Mouse (Mus musculus) testis, postnatal 10 days (tissue): ENCODE results near the gene Insc.
A peak's percentile ranks its signal among the peaks of the same experiment; 100 is the strongest.

Experiments used
- DNase-seq: peaks from one replicate; pipeline ENCODE4 v3.0.0; 2021; ENCODE audit warnings: low spot score

Insc gene

DNA sequence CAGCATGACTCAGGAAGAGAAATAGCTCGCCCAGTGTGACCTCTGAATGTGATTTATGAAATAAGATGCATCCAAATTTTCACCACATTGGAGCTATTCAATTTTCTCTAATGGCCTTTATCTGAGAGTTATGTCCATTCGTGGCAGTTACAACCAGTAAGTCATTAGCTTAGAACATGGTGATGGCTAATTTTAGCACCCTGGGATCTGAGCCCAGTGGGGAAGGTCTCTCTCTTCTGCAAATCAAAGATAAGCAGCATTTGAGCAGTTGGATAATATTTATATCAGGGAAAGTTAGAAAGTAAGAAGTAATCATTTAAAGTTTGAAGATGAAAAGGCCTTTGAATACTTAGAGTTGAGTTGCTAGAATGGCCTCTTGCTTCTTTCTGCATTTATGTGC lies 19.2 kb downstream of the Insc start:
- no peak for DNase-seq

DNA sequence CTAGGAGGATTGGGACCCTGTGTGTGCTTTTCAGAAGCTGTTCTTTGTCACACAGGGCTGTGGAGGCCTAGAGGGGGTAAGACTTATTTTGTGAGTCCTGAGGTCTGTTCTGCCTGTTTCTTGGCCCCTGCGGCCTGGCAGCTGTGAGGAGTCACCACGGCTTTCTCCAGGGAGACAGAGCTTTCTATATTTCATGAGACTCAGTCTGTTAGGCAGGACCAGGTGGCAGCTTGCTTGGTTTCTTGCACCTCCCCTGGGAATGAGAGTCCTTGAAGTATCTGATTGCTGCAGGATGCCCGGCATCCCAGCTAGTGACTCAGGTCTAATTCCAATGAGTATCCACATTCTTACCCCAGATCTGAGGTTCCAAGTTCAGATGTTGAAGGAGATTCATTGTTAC lies 21.8 kb downstream of the Insc start:
- DNase-seq: no peak

DNA sequence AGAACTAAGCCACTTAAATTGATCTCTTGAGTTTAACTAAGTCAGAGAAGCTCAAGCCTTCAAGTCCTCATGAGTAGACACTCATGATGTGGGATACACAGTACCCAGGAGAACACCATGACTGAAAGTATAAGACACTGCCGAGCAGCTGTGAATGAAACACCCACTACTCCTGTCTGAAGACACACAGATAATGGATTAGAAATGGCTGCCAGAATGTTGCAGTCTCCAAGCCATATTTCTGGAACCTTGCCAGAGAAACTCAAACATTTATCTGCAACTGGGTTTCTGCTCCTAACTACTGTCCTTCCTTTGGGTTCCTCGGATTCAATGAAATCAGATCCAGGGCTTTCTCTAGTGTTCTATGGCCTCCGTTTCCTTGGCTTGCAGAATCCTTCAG lies 23.0 kb downstream of the Insc start:
- DNase-seq: no peak

DNA sequence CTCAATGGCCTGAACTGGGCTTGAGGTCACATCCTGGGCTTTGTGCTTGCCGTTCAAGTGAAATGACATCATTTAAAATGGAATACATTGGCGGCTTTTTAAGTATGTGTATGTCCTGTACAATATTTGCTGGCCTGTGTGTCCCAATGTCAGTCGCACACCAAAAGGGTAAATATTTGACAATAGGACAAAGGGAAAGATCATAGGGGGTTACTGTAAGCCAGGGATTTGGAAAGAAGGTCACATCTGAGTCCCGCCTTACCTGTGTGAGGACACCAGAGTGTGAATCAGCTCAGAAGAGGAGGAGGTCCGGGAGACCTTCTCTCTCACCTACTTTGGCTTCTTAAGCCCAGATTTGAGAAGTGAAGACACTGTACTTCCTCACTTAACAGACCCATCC lies 25.0 kb downstream of the Insc start:
- DNase-seq: no peak

DNA sequence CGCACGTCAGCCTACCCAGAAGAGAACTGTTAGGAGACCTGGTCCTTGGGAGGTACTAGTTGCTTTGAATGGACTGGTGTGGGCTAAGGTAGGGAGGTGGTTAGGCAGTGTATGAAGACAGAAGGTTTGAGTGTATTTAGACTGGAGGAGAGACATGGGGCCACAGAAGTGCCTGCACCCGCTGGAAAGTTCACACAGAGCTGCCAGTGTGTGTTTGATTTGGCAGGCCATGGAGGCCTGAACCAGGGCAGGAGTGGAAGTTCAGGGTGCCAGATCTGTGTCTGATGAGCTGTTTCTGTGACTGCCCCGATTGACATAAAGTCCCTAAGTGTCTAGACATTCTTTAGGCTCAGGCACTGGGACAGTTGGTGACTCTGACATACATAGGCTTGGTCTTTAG lies 25.5 kb downstream of the Insc start:
- no peak for DNase-seq

DNA sequence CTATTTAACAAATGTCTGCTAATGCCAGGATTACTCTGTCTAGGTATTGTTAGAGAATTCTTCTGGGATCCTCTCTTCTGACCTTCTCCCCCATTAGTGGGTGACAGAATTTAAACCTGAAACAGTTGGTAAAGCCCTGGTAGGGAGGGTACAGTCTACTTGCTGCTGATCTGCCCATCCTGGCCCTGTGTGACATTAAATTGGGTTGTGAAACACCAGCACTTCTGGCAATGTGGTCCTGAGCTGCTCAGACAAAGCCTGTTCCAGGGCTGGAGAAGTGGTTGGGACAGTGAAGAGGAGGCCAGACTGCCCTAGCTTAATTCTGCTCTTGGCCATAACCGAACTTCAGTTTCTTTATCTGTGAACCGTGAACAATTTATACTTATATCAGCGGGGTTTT lies 27.1 kb downstream of the Insc start:
- DNase-seq: no peak

DNA sequence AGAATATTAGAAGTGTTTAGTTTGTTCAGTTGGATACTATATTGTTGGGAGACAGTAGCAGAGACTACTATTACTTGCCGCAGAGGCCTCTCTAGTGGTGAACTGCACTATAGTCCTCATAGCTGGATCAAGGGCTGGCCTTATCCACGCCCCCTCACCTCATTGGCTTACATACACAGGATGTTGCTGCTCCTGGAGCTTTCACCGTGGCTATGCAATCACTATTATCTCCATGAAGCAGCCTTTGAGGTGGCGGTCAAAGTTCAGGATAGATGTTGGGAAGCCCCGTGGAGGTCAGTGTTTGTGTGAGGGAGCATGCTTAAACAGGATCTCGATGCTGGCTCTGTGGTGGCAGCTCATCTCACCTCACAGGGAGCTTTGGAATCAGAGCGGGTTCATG lies 28.3 kb downstream of the Insc start:
- no peak for DNase-seq

DNA sequence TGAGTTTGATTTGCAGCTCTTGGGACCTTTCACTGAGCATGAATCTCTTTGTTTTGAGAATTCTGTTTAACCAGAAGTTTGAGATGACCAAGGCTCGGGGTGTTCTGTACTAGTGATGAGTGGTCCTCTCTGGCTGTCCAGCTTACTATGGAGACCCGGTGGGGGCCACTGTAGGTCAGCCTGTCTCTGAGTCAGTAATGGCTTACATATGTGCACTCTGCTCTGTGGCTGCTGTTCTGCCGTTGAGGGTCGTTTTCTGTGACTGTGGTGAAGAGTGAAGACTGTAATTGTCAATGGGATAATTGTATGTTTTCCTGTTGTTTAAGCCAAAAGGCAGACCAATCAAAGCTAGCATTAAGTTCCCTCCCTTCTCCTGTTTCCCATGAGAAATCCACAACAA lies 30.3 kb downstream of the Insc start:
- DNase-seq: no peak

DNA sequence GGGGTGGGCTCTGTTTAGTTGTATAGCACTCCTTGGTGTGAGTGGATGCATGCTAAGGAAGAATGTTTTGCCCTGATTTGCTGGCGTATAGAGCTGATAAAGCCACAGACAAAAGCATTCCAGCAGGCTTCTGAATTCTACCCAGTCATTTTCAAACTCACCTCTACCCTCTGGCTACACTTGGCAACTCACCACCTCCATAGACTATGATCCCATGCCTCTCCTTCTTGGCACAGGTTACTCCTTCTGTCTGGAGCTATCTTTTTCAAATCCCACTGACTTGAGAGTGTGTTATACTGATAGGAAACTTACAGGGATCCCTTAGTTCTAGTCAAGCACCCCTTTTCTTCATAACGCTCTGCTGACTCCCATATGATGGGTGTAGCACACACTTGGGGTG lies 32.4 kb downstream of the Insc start:
- no peak for DNase-seq

DNA sequence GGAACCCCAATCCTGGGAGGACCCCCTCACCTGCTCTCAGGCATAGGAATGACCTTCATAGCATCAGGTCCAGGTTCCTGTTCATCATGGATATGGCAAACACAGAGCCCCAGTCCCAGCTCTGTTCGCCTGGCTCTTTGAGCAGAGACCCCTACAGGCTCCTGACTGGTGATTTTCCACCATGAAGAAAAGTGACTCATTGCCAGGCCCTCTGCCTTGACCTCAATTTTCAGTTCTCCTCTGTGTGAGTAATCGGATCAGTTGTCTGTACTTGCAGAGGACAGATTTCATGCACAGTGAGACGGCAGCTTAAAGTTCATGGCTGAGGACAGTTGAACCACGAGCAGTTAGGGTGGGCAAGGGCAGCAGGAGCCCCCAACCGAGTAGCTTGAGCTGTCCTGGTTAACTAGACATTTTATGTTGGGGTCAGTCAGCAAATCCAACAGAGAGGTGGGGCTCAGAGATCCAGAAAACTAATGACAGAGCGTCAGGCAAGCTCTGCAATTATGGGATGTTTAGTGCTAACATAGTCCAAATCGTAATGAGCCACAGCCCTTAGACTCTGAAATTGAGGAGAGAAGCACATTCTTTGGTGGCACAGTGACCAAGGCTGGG lies 34.8 kb downstream of the Insc start:
- no peak for DNase-seq

DNA sequence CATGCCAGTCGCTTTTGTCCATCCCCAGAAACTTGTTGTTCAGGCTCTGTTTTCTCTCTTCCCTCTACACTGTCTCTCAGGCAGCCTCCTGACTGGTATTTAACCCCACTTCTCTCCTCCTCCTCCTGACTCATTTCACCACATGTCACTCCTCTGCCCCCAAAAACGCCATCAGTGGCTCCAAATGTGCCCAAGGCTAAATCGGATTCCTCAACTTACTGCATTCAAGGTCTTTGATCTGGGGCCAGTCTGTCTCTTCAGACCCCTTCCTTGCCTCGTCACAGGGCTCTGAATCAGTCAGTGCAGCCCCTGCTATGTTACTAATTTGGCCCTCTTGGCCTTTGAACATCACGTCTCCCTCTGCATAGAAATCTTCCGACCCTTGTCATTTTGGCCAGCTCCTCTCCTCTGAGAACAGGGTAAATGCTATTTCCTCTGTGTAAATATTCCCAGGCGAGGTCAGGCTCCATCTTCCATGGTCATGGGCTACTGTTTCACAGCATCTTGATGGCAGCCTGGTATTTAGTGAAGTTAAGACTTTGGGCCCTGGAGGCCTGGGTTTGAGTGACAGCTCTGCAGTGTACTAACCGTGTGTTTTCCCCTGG lies 35.7 kb downstream of the Insc start:
- no peak for DNase-seq

DNA sequence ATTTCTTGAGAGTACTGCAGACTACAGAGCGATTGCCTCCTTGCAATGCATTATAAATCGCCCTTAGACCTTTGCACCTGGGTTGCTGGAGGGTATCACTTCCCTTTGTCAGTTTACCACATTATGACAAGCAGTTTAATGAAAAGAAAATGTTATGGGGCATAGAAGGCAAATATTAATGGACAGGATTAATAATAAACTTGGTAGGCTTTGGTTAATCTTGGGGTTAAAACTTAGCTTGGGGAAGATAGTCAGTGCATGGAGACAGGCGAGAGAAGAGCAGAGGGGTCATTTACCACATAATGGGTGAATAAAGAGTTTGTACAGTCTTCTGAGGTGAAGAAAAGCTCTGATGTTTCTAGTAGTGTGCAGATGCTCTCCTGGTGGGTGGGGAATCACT lies 39.8 kb downstream of the Insc start:
- DNase-seq: no peak

DNA sequence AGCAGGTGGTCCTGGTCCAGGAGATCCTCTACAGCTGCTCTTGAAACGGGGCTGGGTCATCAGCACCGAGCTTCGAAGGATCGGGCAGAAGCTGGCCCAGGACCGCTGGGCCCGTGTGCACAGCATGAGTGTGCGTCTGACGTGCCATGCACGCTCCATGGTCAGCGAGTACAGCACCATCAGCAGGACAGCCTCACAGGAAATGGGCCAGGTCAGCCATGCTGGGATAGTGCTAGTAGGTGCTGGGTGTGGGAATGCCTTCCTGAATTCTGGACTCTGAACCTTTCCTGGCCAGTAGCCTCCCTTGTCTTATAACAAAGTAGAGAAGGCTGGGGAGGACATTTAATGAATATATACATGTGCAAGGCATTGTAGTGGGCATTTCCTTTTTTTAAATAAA lies 47.6 kb downstream of the Insc start:
- DNase-seq: no peak

DNA sequence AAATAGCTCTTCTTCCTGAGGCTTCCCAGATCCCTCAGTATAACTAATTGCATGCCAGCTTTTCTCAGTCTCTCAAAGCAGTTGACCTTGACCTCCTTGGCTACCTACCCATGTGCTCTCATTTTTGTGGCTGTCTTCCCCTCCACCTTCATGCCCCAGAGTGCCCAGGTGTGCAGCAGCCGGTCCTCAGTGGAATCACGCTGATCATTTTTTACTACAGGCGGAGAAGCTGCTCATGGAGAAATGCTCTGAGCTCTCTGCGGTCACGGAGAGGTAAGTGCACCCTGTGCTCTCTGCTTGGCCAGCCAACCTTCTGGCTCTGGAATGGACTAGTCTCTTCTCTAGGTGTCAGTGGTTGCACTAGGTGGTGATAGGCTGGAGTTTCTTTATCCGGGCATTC lies 48.5 kb downstream of the Insc start:
- no peak for DNase-seq

DNA sequence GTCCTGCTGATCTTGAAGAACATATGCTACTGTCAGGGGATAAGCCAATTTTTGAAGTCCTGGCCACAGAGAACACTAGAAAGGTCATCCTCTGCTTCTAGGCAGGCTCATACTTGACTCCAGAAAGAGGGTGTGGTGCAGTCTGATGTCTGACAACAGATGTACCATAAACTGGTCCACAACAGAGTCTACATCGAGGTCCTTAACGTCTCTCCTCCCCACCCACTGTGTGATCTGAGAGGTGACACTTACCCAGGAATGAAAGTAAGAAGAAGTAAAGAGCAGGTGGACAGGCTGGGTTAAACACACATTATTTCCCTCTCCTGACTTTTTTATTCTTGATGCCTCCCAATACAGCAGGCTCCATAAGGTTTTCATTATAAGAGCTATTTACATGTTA lies 50.9 kb downstream of the Insc start:
- no peak for DNase-seq

DNA sequence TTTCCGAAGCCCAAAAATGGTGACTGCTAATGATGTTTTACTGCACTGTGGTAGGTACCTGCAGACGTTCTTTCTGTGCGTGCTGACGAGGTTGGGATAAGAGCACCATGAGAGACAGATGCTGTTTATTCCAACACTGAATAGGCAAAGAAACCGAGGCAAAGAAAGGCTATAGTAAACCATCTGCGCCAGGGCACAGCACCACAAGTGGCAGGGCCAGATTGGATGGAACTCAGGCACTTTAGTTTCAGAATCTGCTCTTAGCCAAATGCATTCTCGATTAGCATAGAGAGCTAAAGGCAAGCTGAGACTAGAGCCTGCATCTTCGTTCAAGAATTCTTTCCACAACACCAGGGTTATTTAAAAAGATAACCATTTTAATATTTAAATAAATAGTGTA lies 59.1 kb downstream of the Insc start:
- no peak for DNase-seq

DNA sequence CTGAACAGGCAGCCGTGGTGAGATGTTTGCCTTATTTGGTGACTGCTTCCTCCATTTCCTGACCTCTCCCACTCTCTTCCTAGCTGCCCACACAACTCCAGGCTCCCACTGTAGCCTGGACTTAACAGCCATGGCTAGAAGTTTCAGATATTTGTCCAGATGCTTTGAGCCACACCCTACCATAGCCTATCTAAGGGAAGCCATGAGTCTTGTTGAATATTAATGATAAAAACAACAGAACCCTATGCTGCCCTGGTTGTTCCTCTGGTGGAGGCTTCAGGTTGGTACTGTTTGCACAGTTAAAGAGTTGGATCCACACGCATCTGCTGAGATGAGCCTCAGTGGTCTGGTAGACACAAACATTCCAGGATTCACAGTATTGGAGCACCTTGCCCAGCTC lies 61.8 kb downstream of the Insc start:
- DNase-seq: no peak

DNA sequence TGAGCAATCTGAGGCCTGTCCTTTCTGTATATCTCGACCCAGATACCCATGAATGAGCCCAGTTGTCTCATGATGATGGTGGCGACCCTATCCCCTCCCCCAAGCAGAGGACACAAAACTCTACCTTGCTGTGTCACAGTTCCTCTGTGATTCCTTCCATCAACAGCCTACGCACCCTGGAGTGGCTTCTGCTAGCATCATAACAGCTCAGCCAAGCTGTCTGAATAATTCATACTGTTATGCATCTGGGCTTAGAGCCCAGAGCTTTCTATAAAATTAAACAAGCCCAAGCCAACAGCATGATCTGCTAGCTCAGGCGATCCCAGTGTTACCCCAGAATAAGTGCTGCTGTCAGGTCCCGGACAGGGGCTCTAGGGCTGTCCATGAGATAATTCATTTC lies 63.8 kb downstream of the Insc start:
- DNase-seq: no peak

DNA sequence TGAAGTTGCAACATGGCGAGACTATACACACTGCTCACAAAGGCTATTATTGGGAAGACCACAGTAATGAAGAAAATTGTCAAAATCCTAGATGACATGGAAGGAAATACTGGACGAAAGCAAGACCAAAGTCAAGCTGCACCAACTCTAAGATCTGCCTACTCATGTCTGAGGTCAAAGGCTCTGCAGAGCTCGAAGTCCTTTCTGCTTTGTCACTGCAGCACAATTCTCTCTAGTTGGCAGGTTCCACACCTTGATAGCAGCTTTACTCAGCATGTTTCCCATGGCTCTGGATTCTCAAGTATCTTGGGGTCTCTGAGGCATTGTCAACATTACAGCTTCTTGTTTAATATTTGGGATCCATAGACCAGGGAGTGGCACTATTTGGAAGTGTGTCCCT lies 64.8 kb downstream of the Insc start:
- no peak for DNase-seq

DNA sequence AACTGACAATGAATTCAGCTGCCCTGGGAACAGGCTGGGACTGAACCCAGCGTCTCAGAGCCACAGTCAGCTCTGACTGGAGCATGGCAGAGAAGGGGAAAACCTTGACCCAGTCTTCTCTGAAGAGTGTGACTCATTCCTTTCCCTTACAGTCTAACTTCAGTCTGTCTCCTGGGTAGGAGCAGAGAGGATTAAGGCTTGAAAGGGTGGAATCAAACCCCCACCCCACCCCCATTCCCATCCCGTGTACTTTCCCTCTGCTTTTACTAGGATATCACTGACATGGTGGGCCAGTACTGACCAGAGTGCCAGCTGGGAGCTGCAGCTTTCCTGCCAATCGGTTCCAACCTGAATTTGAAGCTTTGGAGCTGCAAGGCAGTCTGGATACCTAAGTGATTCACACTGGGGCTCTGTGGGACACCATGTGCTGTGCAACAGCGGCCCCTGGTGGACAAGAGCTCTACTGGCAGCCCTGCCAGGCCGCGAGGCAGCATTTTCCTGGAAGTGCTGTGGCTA lies 73.9 kb downstream of the Insc start:
- peak; percentile 91 for DNase-seq

DNA sequence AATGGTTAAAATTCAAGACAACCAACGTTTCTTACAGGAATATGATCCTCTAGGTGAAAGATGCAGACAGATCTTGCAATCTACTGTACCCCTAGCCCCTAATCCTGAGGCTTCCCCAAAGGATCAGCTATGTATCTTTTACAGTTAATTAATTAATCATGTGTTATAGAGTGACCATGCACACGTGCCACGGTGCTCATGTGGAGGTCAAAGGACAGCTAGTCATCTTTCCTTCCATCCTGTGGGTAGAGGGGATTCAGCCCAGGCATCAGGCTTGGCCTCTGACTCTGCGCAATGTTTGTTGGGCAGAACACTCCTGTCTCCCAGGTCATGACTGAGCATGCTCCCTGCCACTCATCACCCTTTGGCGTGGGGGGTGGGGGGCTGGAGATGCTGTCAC lies 74.4 kb downstream of the Insc start:
- no peak for DNase-seq

DNA sequence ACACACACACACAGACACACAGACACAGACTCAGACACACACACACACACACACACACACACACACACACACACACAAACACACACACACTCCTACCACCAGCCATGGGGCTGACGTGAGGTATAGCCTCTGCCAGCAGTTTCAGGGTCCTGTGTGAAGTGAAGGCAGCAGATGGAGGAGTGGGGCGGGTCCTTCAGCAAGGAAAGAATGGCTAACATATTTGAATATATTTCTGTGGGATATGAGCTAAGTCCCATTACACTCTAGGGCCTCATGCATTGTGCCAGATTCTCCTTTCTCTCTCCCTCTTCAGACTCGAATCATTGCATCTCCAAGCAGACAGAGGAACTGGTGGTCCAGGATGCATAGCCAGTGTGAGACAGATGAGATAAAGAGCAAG lies 74.9 kb downstream of the Insc start:
- no peak for DNase-seq

DNA sequence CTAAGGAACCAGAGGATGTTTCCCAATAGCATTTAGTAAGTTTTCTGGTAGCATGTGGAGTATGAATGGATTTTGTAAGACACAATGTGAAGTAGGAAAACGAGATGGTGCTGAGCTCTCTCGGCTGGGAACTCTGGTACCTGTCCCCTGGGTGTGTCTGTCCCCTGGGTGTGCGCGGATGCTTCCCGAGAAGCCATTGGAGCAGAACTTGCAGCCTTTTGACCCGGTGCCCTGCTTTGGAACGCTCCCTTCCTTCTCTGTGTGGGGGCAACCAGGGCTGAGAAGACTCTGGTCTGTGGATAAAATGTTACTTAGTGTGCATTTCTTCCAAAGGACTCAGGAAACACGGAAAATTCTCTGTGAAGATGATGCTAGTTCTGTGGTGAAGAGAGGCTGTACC lies 75.3 kb downstream of the Insc start:
- DNase-seq: no peak

DNA sequence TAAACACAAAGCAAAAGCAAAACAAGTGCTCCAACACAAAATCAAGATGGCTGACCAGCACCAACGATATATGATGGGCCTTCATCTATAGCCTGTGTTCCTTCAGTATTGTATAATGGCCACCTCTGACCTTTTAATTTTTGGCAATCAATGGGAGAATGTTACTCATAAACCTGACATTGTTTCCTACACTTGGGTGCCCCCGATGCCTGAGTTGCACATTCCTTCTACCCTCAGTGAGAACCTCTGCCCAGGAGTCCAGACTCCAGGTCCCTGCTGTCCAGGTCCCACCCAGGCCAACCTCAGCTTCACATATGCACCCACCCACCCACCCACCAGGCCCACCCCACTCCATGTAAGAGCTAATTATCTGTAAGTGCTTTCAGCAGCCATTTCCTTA lies 79.2 kb downstream of the Insc start:
- no peak for DNase-seq
